In genomic region chr15:98448521-98448920, GRCm38 (mm10) we compare ENCODE assay signal across 13 mouse cellular contexts. TPM values are rescaled to one million over a fixed set of nuclear protein-coding genes. Genes with fewer than 3 reads are reported as not detected.
DNase-seq lines count a peak whose midpoint lies in the region; ATAC-seq and TF ChIP-seq lines count a peak whose summit lies in the region.
"Had no signal": no experiment of that assay in that cellular context is flagged by ENCODE, and none has a peak within 500 bp of the region (broad histone marks: within the 10 kb centered on the region; RNA-seq: fewer than 3 reads in every experiment).

No protein-coding gene starts in this region.

- H3K27ac ChIP-seq in cerebellum, adult 2 months (ENCODE audit: insufficient read depth, low read length) = no peak overlapping the region
- H3K27ac ChIP-seq in embryonic facial prominence, embryonic 14.5 days (replicated peaks; ENCODE audit: low read depth, low read length) = no peak overlapping the region
- H3K27ac ChIP-seq in thymus, adult 2 months (ENCODE audit: control insufficient read depth, insufficient read depth, low read length) = no peak overlapping the region
- H3K27ac ChIP-seq: forebrain, embryonic 13.5 days; heart, embryonic 15.5 days; liver, embryonic 13.5 days had no signal

- no peaks in the 10 kb centered on the region for H3K9me3 ChIP-seq in embryonic facial prominence, embryonic 14.5 days (ENCODE audit: control insufficient read depth, low read length)
- H3K9me3 ChIP-seq: forebrain, embryonic 13.5 days; heart, embryonic 15.5 days; liver, embryonic 13.5 days had no signal

- H3K36me3 ChIP-seq in embryonic facial prominence, embryonic 14.5 days (ENCODE audit: control insufficient read depth, insufficient read depth, low read length) = no peaks in the 10 kb centered on the region
- no peaks in the 10 kb centered on the region for H3K36me3 ChIP-seq in thymus, adult 2 months (ENCODE audit: control insufficient read depth, insufficient read depth, low read length)
- H3K36me3 ChIP-seq: heart, embryonic 15.5 days; liver, embryonic 13.5 days had no signal

- intact Hi-C loops in left cerebral cortex, postnatal 4 days (cut with DNase I) = no loop called here

- no peak for ATAC-seq in embryonic facial prominence, embryonic 14.5 days (ENCODE audit: low read depth)
- ATAC-seq: forebrain, embryonic 13.5 days; Patski had no signal

- no peak overlapping the region for H3K4me3 ChIP-seq in cerebellum, adult 2 months (replicated peaks; ENCODE audit: insufficient read depth, low read depth, low read length)
- no peak overlapping the region for H3K4me3 ChIP-seq in embryonic facial prominence, embryonic 14.5 days (ENCODE audit: low read depth, low read length)
- H3K4me3 ChIP-seq in thymus, adult 2 months (ENCODE audit: control insufficient read depth, insufficient read depth, low read length) = no peak overlapping the region
- H3K4me3 ChIP-seq: forebrain, embryonic 13.5 days; heart, embryonic 15.5 days; liver, embryonic 13.5 days had no signal

- no peak for TF ChIP-seq POLR2A in cerebellum, adult 2 months (IDR thresholded peaks at IDR 0.05; ENCODE audit: borderline replicate concordance, insufficient read depth, low read length)
- TF ChIP-seq POLR2A in thymus, adult 2 months (IDR thresholded peaks at IDR 0.05; ENCODE audit: control insufficient read depth, extremely low read depth, insufficient read depth, low read length, poor library complexity) = no peak

- no peak for TF ChIP-seq CTCF in cerebellum, adult 2 months (IDR thresholded peaks at IDR 0.05; ENCODE audit: borderline replicate concordance, insufficient read depth, low read depth, low read length)
- TF ChIP-seq CTCF in thymus, adult 2 months (IDR thresholded peaks at IDR 0.05; ENCODE audit: borderline replicate concordance, control insufficient read depth, extremely low read depth, insufficient read depth, low read length, poor library complexity) = no peak

- H3K27me3 ChIP-seq in cerebellum, adult 2 months (ENCODE audit: control insufficient read depth, insufficient read depth, low read length) = no peaks in the 10 kb centered on the region
- no peaks in the 10 kb centered on the region for H3K27me3 ChIP-seq in embryonic facial prominence, embryonic 14.5 days (replicated peaks; ENCODE audit: control insufficient read depth, insufficient read depth, low read length)
- no peaks in the 10 kb centered on the region for H3K27me3 ChIP-seq in thymus, adult 2 months (ENCODE audit: control insufficient read depth, insufficient read depth, low read length)
- H3K27me3 ChIP-seq: forebrain, embryonic 13.5 days; heart, embryonic 15.5 days; liver, embryonic 13.5 days had no signal

- no peaks in the 10 kb centered on the region for H3K4me1 ChIP-seq in cerebellum, adult 2 months (ENCODE audit: control insufficient read depth, insufficient read depth, low read length)
- no peaks in the 10 kb centered on the region for H3K4me1 ChIP-seq in embryonic facial prominence, embryonic 14.5 days (ENCODE audit: control insufficient read depth, insufficient read depth, low read length)
- no peaks in the 10 kb centered on the region for H3K4me1 ChIP-seq in thymus, adult 2 months (replicated peaks; ENCODE audit: control insufficient read depth, insufficient read depth, low read length)
- H3K4me1 ChIP-seq: forebrain, embryonic 13.5 days; heart, embryonic 15.5 days; liver, embryonic 13.5 days had no signal

- 61% methylated on average over 4 of the region's 4 CpGs for WGBS in cerebellum, adult 2 months
- WGBS in embryonic facial prominence, embryonic 14.5 days = 57% methylated on average over 4 of the region's 4 CpGs
- 65% methylated on average over 4 of the region's 4 CpGs for WGBS in thymus, adult 2 months

- H3K4me2 ChIP-seq in embryonic facial prominence, embryonic 14.5 days (ENCODE audit: low read depth, low read length) = no peak overlapping the region
- H3K4me2 ChIP-seq: forebrain, embryonic 13.5 days; heart, embryonic 15.5 days; liver, embryonic 13.5 days had no signal

- peak; percentile 2 for DNase-seq in left cerebral cortex, postnatal 4 days
- DNase-seq in left cerebral cortex, adult 18-20 months (ENCODE audit: low spot score in 2 of 2) = no peak
- DNase-seq in cerebellum, adult 2 months = peak; percentile 7 to 18
- DNase-seq in embryonic facial prominence, embryonic 14.5 days (ENCODE audit: low spot score) = peak; percentile 3
- peak; percentile 2 for DNase-seq in mesoderm, embryonic 11.5 days (ENCODE audit: low read depth, low spot score)
- DNase-seq in thymus, adult 2 months = no peak
- DNase-seq in urinary bladder, postnatal 14 days (ENCODE audit: low spot score) = no peak
- DNase-seq: liver, embryonic 13.5 days had no signal

- no peak overlapping the region for H3K9ac ChIP-seq in embryonic facial prominence, embryonic 14.5 days (ENCODE audit: low read depth, low read length)
- H3K9ac ChIP-seq: forebrain, embryonic 13.5 days; heart, embryonic 15.5 days; liver, embryonic 13.5 days had no signal

RNA-seq across cellular contexts. Expression of gene Olfr281, which starts 3.9 kb away (rescaled TPM):
- total RNA-seq in left cerebral cortex, postnatal 4 days (2021) = not detected
- total RNA-seq in left cerebral cortex, adult 18-20 months (2021) = not detected
- polyA plus RNA-seq in cerebellum, adult 2 months (2012; rRNA removed) = not detected in 2 replicates
- 0.22 and 0.50 TPM in 2 replicates for polyA plus RNA-seq in embryonic facial prominence, embryonic 14.5 days (2014; fragmentation: Nextera tagmentation; extraction: Ambion mirVana)
- polyA plus RNA-seq in thymus, adult 2 months (2012; rRNA removed) = not detected in 2 replicates
- total RNA-seq: layer of hippocampus, postnatal 10 days had no signal
- polyA plus RNA-seq: forebrain, embryonic 13.5 days; heart, embryonic 15.5 days; liver, embryonic 13.5 days; Patski; small intestine, adult 2 months had no signal

RNA-seq across cellular contexts. Expression of gene Olfr282, which starts 17.5 kb away (rescaled TPM):
- not detected for total RNA-seq in left cerebral cortex, postnatal 4 days (2021)
- total RNA-seq in left cerebral cortex, adult 18-20 months (2021) = not detected
- polyA plus RNA-seq in cerebellum, adult 2 months (2012; rRNA removed) = not detected in 2 replicates
- polyA plus RNA-seq in embryonic facial prominence, embryonic 14.5 days (2014; fragmentation: Nextera tagmentation; extraction: Ambion mirVana) = 0.17 TPM in 1 of 2 replicates, not detected in the other
- not detected in 2 replicates for polyA plus RNA-seq in thymus, adult 2 months (2012; rRNA removed)
- total RNA-seq: layer of hippocampus, postnatal 10 days had no signal
- polyA plus RNA-seq: forebrain, embryonic 13.5 days; heart, embryonic 15.5 days; liver, embryonic 13.5 days; Patski; small intestine, adult 2 months had no signal

RNA-seq across cellular contexts. Expression of gene OR5BS1P, which starts 21.2 kb away (rescaled TPM):
- total RNA-seq in left cerebral cortex, postnatal 4 days (2021) = not detected
- total RNA-seq in left cerebral cortex, adult 18-20 months (2021) = not detected
- not detected in 2 replicates for polyA plus RNA-seq in cerebellum, adult 2 months (2012; rRNA removed)
- not detected in 2 replicates for polyA plus RNA-seq in embryonic facial prominence, embryonic 14.5 days (2014; fragmentation: Nextera tagmentation; extraction: Ambion mirVana)
- polyA plus RNA-seq in thymus, adult 2 months (2012; rRNA removed) = not detected in 2 replicates
- total RNA-seq: layer of hippocampus, postnatal 10 days had no signal
- polyA plus RNA-seq: forebrain, embryonic 13.5 days; heart, embryonic 15.5 days; liver, embryonic 13.5 days; Patski; small intestine, adult 2 months had no signal

RNA-seq across cellular contexts. Expression of gene Lalba, which starts 34.0 kb away (rescaled TPM):
- total RNA-seq in left cerebral cortex, postnatal 4 days (2021) = not detected
- total RNA-seq in left cerebral cortex, adult 18-20 months (2021) = not detected
- 0.34 TPM in 1 of 2 replicates, not detected in the other for polyA plus RNA-seq in cerebellum, adult 2 months (2012; rRNA removed)
- polyA plus RNA-seq in embryonic facial prominence, embryonic 14.5 days (2014; fragmentation: Nextera tagmentation; extraction: Ambion mirVana) = not detected in 2 replicates
- 0.48 TPM in 1 of 2 replicates, not detected in the other for polyA plus RNA-seq in thymus, adult 2 months (2012; rRNA removed)
- total RNA-seq: layer of hippocampus, postnatal 10 days had no signal
- polyA plus RNA-seq: forebrain, embryonic 13.5 days; heart, embryonic 15.5 days; liver, embryonic 13.5 days; Patski; small intestine, adult 2 months had no signal

RNA-seq across cellular contexts. Expression of gene Olfr279, which starts 43.7 kb away (rescaled TPM):
- total RNA-seq in left cerebral cortex, postnatal 4 days (2021) = not detected
- total RNA-seq in left cerebral cortex, adult 18-20 months (2021) = not detected
- polyA plus RNA-seq in cerebellum, adult 2 months (2012; rRNA removed) = 0.03 and 0.05 TPM in 2 replicates
- polyA plus RNA-seq in embryonic facial prominence, embryonic 14.5 days (2014; fragmentation: Nextera tagmentation; extraction: Ambion mirVana) = not detected in 2 replicates
- not detected in 2 replicates for polyA plus RNA-seq in thymus, adult 2 months (2012; rRNA removed)
- total RNA-seq: layer of hippocampus, postnatal 10 days had no signal
- polyA plus RNA-seq: forebrain, embryonic 13.5 days; heart, embryonic 15.5 days; liver, embryonic 13.5 days; Patski; small intestine, adult 2 months had no signal

Comparison
In these comparisons a context has a peak if more than half of its experiments do, and no peak if none do; other contexts are left out.
1. DNase-seq: peak in left cerebral cortex, postnatal 4 days (single experiment), cerebellum, adult 2 months (2 of 2), embryonic facial prominence, embryonic 14.5 days (single experiment) and mesoderm, embryonic 11.5 days (single experiment); none in left cerebral cortex, adult 18-20 months (0 of 2), thymus, adult 2 months (single experiment) and urinary bladder, postnatal 14 days (single experiment).